Mouse (Mus musculus): ENCODE data around the gene Ubash3a.

- no peak for TF ChIP-seq POLR2A (IDR thresholded peaks at IDR 0.05; ENCODE audit: insufficient read depth, low read depth, low read length)
- no peak for TF ChIP-seq EP300 (IDR thresholded peaks at IDR 0.05; ENCODE audit: insufficient read depth, low read depth, low read length)
- TF ChIP-seq CTCF (IDR thresholded peaks at IDR 0.05), result no peak
Measured at GRCm38 (mm10) chr17:31272416-31273165, 64.9 kb downstream of the Ubash3a start.

Data from heart, adult 2 months (tissue).